Mouse (Mus musculus): ENCODE data around the gene Gm26602.
"Not testable (repeated sequence)": the region's sequence is repeated elsewhere in the genome, so short reads cannot be mapped to it uniquely, and the experiment has no call there.

The Gm26602 gene

DNA sequence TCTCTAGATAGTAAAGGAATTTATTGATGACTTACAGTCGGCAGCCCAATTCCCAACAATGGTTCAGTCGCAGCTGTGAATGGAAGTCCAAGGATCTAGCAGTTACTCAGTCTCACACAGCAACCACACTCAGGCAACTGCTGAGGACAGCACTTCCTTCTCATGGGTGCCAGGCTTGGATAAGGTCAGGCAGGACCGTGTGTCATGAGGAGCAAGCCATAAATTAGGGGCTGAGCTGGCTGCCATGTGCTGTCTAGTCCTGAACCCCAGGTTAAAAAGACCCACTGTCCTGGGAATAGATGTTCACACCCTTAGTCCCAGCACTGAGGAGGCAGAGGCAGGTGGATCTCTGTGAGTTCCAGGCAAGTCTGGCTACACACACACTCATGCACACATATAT lies 25.7 kb upstream of the Gm26602 start:
- in situ Hi-C loops (cut with MboI; ENCODE audit: low sequenced_read_pairs), result not testable (repeated sequence)

DNA sequence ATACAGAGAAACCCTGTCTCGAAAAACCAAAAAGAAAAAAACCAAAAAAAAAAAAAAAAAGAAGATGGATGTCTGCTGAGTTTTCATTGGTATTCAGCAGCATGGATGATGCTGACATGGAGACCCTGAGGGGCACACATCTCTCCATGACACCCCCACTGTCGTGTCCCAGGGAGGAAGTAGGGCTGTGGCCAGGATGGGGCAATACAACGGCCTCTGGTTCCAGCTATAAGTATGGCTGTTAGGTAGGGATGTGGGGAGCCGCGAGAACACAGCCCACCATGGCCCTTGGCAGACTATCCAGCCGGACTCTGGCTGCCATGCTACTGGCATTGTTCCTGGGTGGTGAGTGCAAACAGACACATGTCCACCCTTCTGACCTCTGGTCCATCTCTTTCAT lies 24.6 kb upstream of the Gm26602 start, which contains the start of gene Elane:
Elane (plus strand) TSS at position 194 of the 400 bp plus-strand sequence.
- in situ Hi-C loops (cut with MboI; ENCODE audit: low sequenced_read_pairs), result no loop called here

DNA sequence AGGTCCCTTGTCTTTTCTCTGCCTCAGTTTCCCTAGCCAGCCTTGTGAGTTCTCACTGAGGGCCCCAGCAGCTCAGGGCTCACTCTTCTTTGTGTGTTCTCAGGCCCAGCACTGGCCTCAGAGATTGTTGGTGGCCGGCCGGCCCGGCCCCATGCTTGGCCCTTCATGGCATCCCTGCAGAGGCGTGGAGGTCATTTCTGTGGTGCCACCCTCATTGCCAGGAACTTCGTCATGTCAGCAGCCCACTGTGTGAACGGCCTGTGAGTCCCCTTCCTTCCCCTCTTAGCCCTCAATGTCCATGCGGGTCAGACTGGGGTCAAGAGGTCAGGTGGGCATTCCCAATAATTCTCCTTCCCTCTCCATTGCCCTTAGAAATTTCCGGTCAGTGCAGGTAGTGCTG lies 24.0 kb upstream of the Gm26602 start:
- in situ Hi-C loops (cut with MboI; ENCODE audit: low sequenced_read_pairs), result no loop called here

DNA sequence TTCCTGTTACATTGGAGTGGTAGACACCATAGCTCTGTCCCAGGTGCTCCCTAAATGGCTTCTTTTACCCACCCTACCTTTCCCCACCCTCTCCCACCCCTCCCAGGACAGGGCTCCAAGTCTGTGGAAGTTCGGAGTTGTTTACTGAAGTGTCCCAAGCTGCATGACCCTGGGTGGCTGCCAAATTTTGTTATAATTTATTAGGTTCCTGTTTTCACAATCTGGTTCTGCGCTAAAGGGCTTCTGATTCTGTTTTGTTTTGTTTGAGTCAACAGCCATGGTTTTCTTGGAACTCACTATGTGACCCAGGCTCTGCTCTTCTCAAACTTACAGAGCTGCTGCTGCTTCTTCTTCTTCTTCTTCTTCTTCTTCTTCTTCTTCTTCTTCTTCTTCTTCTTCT lies 21.3 kb upstream of the Gm26602 start:
- in situ Hi-C loops (cut with MboI; ENCODE audit: low sequenced_read_pairs), result no loop called here

DNA sequence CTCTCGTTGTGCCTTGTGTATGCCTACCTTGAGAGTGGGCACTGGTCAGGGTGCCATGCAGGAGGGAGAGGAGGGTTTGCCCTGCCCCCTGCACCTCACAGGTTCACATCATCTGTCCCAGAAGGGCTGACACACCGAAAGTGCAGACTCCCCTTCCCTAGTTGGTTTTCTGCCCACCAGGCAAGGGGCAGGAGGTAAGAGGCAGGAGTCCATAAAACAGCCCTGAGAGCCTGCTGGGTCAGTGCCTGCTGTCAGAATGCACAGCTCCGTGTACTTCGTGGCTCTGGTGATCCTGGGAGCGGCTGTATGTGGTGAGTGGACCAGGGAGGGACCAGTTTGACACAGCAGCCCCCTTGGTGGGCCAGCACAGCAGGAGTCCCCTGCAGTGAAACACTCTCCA lies 20.0 kb upstream of the Gm26602 start, which contains the start of gene Cfd:
Cfd (plus strand) TSS at position 184 of the 400 bp plus-strand sequence.
- in situ Hi-C loops (cut with MboI; ENCODE audit: low sequenced_read_pairs), result no loop called here

DNA sequence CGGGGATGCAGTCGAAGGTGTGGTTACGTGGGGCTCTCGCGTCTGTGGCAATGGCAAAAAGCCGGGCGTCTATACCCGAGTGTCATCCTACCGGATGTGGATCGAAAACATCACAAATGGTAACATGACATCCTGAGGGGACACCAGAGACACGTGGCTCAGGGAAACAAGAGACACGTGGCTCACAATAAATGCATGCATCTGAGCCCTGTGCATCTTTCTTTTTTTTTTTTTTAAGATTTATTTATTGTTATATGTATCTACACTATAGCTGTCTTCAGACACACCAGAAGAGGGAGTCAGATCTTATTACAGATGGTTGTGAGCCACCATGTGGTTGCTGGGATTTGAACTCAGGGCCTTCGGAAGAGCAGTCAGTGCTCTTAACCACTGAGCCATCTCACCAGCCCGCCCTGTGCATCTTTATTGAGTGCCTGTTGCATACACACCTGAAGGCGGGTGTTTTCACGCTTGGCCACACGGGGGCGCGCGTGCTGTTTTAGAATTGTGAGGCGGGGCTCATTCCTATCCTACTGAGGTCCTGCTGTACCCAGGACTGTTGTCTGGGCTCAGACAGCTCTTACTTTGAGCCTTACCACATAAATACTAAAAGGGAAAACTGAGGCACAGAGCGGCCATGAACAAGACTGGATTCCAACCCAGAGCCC lies 18.1 kb upstream of the Gm26602 start:
- in situ Hi-C loops (cut with MboI; ENCODE audit: low sequenced_read_pairs), result not testable (repeated sequence)

DNA sequence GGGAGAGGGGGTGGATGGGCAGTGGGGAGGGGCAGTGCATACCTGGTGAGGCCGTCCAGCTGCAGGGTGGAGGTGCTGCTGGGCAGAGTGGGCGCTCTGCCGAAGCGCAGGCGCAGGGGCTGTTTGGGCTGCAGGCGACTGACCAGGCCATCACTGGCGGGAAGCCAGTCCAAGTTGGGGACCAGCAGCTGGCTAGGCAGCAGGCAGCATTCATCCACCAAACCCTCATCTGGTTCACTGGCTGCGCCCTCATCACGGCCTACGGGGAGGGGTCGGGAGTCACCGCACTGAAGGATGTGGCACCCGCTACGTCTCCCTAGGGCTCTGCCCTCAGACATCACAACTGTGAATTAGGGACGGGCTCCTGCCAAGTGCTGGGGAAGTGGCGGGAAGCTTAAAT lies 14.3 kb upstream of the Gm26602 start:
- in situ Hi-C loops (cut with MboI; ENCODE audit: low sequenced_read_pairs), result no loop called here

DNA sequence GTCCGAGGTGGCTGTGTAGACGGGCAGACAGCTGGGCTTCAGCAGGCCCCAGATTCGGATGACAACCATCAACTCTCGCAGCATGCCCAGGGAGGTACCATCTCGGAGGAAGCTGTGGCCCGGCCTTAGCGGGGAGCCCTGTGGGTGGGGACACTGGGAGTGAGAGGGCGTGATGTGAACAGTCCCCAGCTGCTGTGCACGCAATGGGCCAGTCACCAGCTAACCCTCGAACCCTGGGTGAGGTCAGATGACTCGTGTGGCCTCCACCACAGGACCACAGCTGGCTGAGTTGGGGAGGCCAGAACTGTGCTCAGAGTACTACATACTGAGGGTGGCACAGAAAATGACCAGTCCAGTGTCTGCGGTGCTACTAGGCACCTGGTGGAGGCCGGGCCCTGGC lies 13.8 kb upstream of the Gm26602 start:
- in situ Hi-C loops (cut with MboI; ENCODE audit: low sequenced_read_pairs), result no loop called here

DNA sequence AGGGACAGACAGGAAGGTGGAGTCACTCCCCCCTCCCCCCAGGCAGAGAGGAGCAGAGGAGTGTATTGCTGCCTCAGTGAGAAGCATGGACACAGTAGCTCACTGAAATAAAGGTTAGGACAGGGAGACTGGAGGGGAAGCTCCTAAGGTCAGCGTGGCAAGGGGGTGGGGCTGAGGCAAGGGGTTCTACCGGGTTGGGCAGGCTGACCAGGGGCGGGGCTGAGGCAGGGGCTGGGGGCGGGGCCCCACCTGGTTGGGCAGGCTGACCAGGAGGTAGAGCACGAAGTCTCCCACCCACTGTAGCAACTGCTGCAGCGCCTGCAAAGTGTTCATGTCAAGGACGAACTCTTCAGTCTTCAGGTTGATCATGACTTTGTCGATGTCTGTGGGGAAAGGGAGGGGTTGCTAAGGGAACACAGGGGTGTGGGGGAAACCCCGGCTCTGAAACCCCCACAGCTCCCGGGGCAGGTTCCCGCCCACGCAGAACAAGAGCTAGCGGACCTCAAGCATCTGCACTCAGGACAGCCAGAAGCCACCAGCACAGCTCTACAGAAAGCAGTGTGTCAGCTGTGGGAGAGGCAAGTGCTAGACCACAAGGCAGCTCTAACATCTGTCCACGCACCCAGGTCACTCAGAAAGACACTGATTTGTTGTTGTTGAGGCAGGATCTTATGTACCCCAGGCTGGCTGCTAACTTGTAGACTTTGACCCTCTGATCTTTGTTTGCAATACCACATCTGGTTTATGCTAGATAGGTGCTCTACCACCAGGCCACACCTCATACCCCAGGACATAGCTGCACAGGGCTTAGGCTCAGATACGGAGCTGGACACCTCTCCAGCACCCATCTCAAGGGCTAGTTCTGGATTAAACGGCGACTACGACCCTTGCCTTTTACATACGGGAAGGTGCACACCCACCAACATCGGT lies 13.1 kb upstream of the Gm26602 start:
- in situ Hi-C loops (cut with MboI; ENCODE audit: low sequenced_read_pairs), result no loop called here

DNA sequence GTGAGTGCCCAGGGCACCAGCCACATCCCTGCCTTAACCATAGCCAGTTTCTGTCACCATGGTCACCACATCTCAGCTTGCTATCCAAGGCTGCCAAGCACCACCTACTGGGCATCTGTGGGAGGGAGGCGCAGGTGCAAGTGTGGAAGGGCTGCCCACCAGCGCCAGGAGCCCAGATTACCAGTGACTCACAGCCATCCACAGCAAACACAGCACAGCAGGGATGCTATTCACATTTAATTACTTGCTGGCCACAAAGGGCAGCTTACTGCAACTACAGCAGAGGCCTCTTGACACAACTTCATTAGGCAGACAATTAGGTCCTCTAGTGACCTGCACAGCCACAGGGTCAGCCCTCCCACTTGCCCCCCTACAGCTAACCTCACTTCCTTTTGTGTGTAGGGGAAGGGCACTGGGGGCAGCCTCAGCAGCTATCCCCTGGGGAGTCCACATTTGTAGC lies 9.7 kb upstream of the Gm26602 start:
- in situ Hi-C loops (cut with MboI; ENCODE audit: low sequenced_read_pairs), result no loop called here

DNA sequence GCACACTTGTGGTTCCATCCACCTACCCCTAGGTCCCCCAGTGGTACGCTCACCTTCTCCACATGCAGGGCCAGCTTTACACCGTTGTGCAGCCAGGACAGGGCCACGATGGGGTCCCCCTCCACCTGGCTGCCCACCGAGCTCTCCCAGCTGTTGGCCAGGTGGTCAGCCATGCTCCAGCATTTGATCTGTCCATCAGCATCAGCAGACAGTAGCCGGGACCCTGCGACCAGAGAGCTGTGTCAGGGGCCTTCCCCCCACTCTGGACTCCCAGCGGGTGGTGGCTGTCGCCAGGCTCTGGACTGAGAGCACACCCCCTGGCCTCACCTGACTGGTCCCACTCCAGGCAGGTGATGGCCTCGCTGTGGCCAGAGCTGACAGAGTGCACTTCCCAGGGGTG lies 3.9 kb upstream of the Gm26602 start:
- in situ Hi-C loops (cut with MboI; ENCODE audit: low sequenced_read_pairs), result no loop called here

DNA sequence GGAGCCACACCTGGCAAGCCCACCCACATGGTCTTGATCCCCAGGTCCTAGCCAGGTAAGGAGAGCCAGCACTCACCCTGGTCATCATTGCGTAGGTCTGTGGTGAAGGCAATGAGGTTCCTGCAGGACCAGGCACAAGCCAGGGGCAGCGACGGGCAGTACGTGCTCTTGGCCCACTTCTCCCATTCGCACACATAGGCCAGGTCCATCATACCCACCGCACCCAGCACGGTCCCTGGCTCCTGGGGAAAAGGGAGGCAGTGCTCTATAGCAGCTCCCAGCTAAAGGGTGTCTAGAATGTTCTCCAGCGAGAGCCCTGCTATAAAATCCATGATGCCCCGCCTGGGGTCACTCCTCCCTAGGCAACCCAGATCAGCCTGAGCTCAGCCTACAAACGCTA lies 3.2 kb upstream of the Gm26602 start:
- in situ Hi-C loops (cut with MboI; ENCODE audit: low sequenced_read_pairs), result no loop called here

DNA sequence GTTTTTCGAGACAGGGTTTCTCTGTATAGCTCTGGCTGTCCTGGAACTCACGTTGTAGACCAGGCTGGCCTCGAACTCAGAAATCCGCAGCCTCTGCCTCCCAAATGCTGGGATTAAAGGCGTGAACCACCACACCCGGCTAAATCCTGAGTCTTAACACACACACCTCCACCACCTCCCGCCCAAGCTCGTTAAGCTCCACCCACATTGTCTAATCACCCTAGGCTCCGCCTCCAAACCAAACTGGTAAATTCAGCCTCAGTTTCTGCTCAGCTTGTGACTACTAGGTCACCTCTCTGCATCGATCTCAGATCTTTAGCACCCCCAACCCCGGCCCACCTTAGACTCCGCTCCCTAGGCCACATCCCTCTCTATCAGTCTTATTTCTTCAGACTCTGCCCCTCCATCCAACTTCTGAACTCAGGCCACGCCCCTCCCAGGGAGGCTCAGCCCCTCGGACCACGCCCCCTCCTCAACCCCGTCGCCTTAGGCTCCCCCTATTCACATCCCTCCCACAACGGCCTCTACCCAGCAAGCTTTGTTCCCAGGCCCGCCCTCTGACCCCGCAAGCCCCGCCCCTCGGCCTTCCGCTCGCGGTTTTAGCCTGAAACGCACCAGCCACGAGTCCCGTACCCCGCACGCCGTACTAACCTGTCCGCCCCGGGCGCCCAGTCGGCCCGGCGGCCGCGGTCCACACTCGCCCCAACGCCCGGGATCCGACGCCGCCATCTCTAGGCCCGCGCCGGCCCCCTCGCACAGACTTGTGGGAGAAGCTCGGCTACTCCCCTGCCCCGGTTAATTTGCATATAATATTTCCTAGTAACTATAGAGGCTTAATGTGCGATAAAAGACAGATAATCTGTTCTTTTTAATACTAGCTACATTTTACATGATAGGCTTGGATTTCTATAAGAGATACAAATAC lies 2.2 kb upstream of the Gm26602 start, which contains the start of gene Med16:
Med16 (minus strand) TSS at position 757 of the 925 bp plus-strand sequence.
- in situ Hi-C loops (cut with MboI; ENCODE audit: low sequenced_read_pairs), result no loop called here

DNA sequence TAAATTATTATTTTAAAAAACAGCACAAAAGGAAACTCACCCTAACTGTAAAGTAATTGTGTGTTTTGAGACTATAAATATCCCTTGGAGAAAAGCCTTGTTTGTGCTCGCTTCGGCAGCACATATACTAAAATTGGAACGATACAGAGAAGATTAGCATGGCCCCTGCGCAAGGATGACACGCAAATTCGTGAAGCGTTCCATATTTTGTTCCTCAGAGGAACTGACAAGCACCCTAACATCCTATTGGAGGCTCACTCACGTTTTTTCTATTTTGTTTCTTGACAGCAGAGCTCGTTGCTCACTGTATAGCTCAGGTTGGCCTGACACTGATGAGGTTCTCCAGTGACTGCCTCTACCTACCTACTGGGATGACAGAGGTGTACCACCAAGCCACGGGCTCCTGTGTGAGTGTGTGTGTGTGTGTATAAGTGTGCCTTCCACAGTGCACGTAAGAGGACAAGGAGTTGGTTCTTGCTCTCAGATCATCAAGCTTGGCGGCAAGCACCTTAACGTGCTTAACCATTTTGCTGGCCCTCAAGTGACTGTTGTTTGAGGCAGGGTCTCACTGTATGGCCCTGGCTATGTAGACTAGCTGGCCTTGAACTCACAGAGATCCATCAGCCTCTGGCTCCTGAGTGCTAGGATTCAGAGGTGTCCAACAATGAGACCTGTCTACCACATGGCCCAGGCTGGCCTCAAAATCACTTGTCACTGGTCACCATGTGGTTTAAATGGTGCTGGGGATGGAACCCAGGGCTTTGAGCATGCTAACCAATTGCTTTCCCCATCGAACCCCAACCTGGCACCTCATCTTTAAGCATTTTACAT lies 1.3 kb upstream of the Gm26602 start:
- in situ Hi-C loops (cut with MboI; ENCODE audit: low sequenced_read_pairs), result no loop called here

DNA sequence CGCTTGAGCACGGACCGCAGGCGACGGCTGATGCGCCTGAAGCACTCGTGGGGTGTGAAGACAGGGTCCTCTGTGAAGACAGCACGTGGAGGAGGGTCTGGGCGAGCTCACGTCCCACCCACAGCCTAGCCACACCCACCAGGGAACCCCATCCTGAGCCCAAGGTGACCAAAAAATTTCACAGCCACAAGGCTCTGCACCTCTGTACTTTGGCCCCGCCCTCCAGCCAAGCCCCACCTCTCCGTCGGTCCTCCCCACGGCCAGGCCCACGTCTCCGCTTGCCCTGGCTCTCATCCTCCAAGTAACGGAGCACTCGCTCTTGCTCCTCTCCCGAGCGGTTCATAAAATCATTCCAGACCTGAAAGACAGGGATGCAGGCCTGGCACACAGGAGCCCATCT lies 1.8 kb downstream of the Gm26602 start:
- in situ Hi-C loops (cut with MboI; ENCODE audit: low sequenced_read_pairs), result no loop called here

DNA sequence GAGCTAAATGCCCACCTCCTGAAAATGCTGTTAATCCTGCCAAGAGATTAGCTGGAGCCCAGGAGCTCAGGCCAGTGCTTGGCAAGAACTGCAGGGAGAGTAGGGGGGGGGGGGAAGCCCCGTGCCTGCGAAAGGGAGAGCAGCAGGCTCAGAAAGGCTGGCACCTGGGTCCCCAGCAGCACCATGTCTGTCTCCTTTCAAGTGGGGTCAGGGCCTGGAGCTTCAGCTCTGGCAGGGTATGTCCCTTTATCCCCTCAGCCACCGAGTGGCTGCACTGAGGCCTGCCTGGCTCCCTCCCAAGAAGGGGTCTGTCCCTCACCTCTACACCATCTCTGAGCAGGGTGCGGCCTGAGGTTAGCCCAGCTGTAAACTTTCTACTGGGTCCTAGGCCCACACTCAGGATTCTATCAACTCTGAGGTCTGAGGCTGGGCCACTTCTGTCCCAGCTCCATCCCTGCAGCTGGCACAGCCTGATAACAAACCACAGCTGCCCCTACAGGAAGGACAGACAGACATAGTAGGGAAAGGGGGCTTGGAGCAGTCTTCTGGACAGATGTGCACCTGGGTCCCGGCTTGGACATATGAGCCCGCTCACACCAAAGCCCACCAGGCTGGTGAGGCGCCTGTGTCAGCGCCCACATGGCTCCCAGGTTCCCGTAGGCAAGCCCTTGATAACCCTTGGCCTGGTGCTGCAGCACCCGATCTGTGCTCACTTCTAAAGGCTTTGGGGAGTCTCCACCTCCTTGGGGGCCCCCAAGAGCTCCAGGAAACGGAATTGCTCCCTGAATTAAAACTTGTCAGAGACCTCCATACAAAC lies 3.7 kb downstream of the Gm26602 start:
- in situ Hi-C loops (cut with MboI; ENCODE audit: low sequenced_read_pairs), result no loop called here

DNA sequence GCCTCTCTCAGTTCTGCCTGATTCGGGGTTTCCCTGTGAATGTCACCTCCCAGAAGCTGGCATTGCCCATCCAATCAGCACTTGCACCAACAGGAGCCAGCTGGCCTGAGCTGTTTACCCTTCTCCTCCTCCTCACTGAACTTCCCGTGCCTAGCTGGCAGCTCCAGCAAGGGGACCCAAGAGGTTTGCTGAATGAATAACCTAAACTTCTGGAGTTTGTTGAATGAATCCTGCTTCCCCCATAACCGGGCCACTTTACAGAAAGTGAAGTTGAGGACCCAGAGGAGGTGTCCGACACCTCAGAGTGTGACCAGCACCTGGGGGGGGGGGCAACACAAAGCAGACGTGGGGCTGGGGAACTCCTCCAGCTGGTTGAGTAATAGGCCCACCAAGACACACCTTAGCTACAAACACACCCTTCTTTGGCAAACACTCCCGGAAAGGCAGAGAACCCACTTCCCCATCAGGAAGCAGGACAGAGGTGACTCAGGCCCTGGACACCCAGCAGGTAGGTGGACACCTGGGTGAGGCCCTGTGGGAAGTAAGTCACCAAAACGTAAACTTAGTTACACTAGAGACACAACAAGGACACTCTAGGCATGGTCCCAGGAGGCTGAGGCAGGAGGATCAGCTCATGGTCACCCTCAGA lies 4.4 kb downstream of the Gm26602 start:
- in situ Hi-C loops (cut with MboI; ENCODE audit: low sequenced_read_pairs), result no loop called here

DNA sequence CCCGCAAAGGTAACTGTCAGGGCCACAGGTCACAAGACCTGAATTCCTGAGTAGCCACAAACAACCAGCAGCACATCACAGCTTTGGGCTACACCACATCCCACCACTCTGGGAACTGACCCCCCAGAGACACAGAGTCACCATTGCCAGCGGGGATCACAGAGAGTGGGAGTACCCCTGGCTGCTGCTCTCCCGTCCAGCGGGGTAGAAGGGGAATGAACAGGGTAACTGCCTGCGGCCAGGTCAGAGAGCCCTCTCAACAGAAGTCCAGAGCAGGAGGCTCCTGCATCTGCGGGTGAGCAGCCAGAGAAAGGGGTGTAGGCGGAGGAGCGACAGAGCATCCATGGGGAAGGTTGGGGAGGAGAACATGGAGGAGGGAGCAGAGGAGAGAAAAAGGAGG lies 5.4 kb downstream of the Gm26602 start:
- in situ Hi-C loops (cut with MboI; ENCODE audit: low sequenced_read_pairs), result no loop called here
